Mouse (Mus musculus): Measurements from ENCODE around the gene Irx4.

The Irx4 gene

GRCm38 (mm10) chr13:73279196-73279595 lies 18.9 kb downstream of the Irx4 start:
- Histone ChIP-seq H3K36me3 (ENCODE audit: control insufficient read depth, insufficient read depth, low read length, poor library complexity, severe bottlenecking) (no peaks in the 10 kb centered on the region), H3K27me3 (ENCODE audit: control insufficient read depth, insufficient read depth, low read length, poor library complexity, severe bottlenecking) (no peaks in the 10 kb centered on the region)
- no peak for DNase-seq (ENCODE audit: low read depth, low spot score)

GRCm38 (mm10) chr13:73282407-73282806 lies 22.1 kb downstream of the Irx4 start:
- Histone ChIP-seq H3K36me3 (ENCODE audit: control insufficient read depth, insufficient read depth, low read length, poor library complexity, severe bottlenecking) (no peaks in the 10 kb centered on the region), H3K27me3 (ENCODE audit: control insufficient read depth, insufficient read depth, low read length, poor library complexity, severe bottlenecking) (no peaks in the 10 kb centered on the region)
- no peak for DNase-seq (ENCODE audit: low read depth, low spot score)

- Histone ChIP-seq H3K27me3 (ENCODE audit: control insufficient read depth, insufficient read depth, low read length, poor library complexity, severe bottlenecking) (no peaks in the 10 kb centered on the region), H3K36me3 (ENCODE audit: control insufficient read depth, insufficient read depth, low read length, poor library complexity, severe bottlenecking) (no peaks in the 10 kb centered on the region)
- DNase-seq (ENCODE audit: low read depth, low spot score) = no peak
Measured at GRCm38 (mm10) chr13:73283534-73283933, 23.3 kb downstream of the Irx4 start.

GRCm38 (mm10) chr13:73290206-73290605 lies 29.9 kb downstream of the Irx4 start:
- DNase-seq (ENCODE audit: low read depth, low spot score) = no peak
- Histone ChIP-seq H3K27me3 (ENCODE audit: control insufficient read depth, insufficient read depth, low read length, poor library complexity, severe bottlenecking) (no peaks in the 10 kb centered on the region), H3K36me3 (ENCODE audit: control insufficient read depth, insufficient read depth, low read length, poor library complexity, severe bottlenecking) (no peaks in the 10 kb centered on the region)

GRCm38 (mm10) chr13:73291102-73291501 lies 30.8 kb downstream of the Irx4 start:
- Histone ChIP-seq H3K36me3 (ENCODE audit: control insufficient read depth, insufficient read depth, low read length, poor library complexity, severe bottlenecking) (no peaks in the 10 kb centered on the region), H3K27me3 (ENCODE audit: control insufficient read depth, insufficient read depth, low read length, poor library complexity, severe bottlenecking) (no peaks in the 10 kb centered on the region)
- DNase-seq (ENCODE audit: low read depth, low spot score) = no peak

GRCm38 (mm10) chr13:73298717-73299116 lies 38.4 kb downstream of the Irx4 start:
- Histone ChIP-seq H3K36me3 (ENCODE audit: control insufficient read depth, insufficient read depth, low read length, poor library complexity, severe bottlenecking) (no peaks in the 10 kb centered on the region), H3K27me3 (ENCODE audit: control insufficient read depth, insufficient read depth, low read length, poor library complexity, severe bottlenecking) (no peaks in the 10 kb centered on the region)
- DNase-seq (ENCODE audit: low read depth, low spot score) = no peak

GRCm38 (mm10) chr13:73299322-73299721 lies 39.0 kb downstream of the Irx4 start:
- H3K36me3 ChIP-seq (ENCODE audit: control insufficient read depth, insufficient read depth, low read length, poor library complexity, severe bottlenecking) = no peaks in the 10 kb centered on the region
- H3K27me3 ChIP-seq (ENCODE audit: control insufficient read depth, insufficient read depth, low read length, poor library complexity, severe bottlenecking) = no peaks in the 10 kb centered on the region
- DNase-seq (ENCODE audit: low read depth, low spot score) = no peak

GRCm38 (mm10) chr13:73304729-73305128 lies 44.5 kb downstream of the Irx4 start:
- H3K36me3 ChIP-seq (ENCODE audit: control insufficient read depth, insufficient read depth, low read length, poor library complexity, severe bottlenecking) = no peaks in the 10 kb centered on the region
- H3K27me3 ChIP-seq (ENCODE audit: control insufficient read depth, insufficient read depth, low read length, poor library complexity, severe bottlenecking) = no peaks in the 10 kb centered on the region
- DNase-seq (ENCODE audit: low read depth, low spot score) = no peak

- Histone ChIP-seq H3K27me3 (ENCODE audit: control insufficient read depth, insufficient read depth, low read length, poor library complexity, severe bottlenecking) (no peaks in the 10 kb centered on the region), H3K36me3 (ENCODE audit: control insufficient read depth, insufficient read depth, low read length, poor library complexity, severe bottlenecking) (no peaks in the 10 kb centered on the region)
- DNase-seq (ENCODE audit: low read depth, low spot score) = no peak
Measured at GRCm38 (mm10) chr13:73305398-73306084, 45.3 kb downstream of the Irx4 start.

- H3K27me3 ChIP-seq (ENCODE audit: control insufficient read depth, insufficient read depth, low read length, poor library complexity, severe bottlenecking) = no peaks in the 10 kb centered on the region
- no peaks in the 10 kb centered on the region for H3K36me3 ChIP-seq (ENCODE audit: control insufficient read depth, insufficient read depth, low read length, poor library complexity, severe bottlenecking)
- DNase-seq (ENCODE audit: low read depth, low spot score) = no peak
Measured at GRCm38 (mm10) chr13:73306085-73306410, 45.8 kb downstream of the Irx4 start.

- no peak for DNase-seq (ENCODE audit: low read depth, low spot score)
- H3K27me3 ChIP-seq (ENCODE audit: control insufficient read depth, insufficient read depth, low read length, poor library complexity, severe bottlenecking) = no peaks in the 10 kb centered on the region
- no peaks in the 10 kb centered on the region for H3K36me3 ChIP-seq (ENCODE audit: control insufficient read depth, insufficient read depth, low read length, poor library complexity, severe bottlenecking)
Measured at GRCm38 (mm10) chr13:73306430-73306829, 46.2 kb downstream of the Irx4 start.

- Histone ChIP-seq H3K36me3 (ENCODE audit: control insufficient read depth, insufficient read depth, low read length, poor library complexity, severe bottlenecking) (no peaks in the 10 kb centered on the region), H3K27me3 (ENCODE audit: control insufficient read depth, insufficient read depth, low read length, poor library complexity, severe bottlenecking) (no peaks in the 10 kb centered on the region)
- peak; percentile 59 for DNase-seq (ENCODE audit: low read depth, low spot score)
Measured at GRCm38 (mm10) chr13:73310183-73310929, 50.1 kb downstream of the Irx4 start.

Data from splenic B cell, adult 2 months (primary cell).